Mouse (Mus musculus) brain, embryonic 14.5 days (tissue): Measurements from ENCODE around the gene Dennd4b.

Experiments used
- CTCF ChIP-seq: fragments of 200-500 bp; IDR thresholded peaks from 2 replicates; pipeline ENCODE4 v1.5.1; 2012; ENCODE audit warnings: inconsistent platforms, mild to moderate bottlenecking, moderate library complexity, borderline replicate concordance; ENCODE audit not compliant: insufficient read depth, insufficient read length; ENCODE audit errors: extremely low read depth
- POLR2A ChIP-seq: fragments of 200-500 bp; IDR thresholded peaks from 2 replicates; pipeline ENCODE4 v1.6.1; 2012; ENCODE audit warnings: mild to moderate bottlenecking, inconsistent platforms, borderline replicate concordance; ENCODE audit not compliant: poor library complexity, insufficient read depth, insufficient read length, severe bottlenecking; ENCODE audit errors: extremely low read depth

DNA sequence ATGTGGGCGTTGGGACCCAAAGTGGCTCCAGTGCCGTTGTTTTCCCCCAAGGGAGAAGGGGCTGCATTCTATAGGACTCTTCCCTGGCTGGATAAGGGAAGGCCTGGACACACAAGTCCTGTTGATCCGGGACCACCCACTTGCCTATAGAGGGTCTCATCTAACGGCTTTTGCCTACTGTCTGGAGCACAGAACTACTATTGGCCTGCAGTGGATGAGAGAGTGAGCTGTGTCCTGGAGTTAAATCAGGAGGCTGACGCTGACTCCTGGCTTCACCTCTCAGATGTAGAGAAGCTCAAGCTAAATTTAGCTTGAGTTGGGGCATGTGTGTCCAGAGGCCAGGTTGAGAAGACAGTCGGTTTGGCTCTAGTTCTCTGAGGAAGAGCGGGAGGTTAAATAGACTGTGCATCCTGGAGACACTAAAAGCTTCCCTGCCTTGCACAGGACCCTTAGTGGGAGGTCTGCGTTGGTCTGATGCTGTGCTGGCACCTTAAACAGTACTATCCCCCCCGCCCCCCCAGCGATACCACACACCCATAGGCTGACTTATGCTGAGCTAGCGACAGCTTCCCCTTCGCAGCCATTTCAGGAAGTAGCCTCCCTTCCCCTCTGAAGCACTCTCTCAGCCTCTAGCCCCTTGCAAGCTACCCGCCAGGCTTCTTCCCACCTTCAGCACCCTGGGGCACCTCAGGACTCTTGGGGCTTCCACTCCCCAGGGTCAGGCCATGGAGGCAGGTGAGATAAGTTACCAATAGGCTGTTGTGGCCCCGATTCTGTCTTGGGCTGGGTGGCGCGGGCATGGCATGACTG, 1.2 kb downstream of the Dennd4b start:
- no peak for TF ChIP-seq CTCF
- no peak for TF ChIP-seq POLR2A
